Mouse (Mus musculus) cerebellum, adult 11 months (tissue): Measurements from ENCODE around the gene Gm20388.

Source experiments
- DNase-seq: peaks from one replicate; pipeline ENCODE4 v3.0.0; 2022

Gene Gm20388

DNA sequence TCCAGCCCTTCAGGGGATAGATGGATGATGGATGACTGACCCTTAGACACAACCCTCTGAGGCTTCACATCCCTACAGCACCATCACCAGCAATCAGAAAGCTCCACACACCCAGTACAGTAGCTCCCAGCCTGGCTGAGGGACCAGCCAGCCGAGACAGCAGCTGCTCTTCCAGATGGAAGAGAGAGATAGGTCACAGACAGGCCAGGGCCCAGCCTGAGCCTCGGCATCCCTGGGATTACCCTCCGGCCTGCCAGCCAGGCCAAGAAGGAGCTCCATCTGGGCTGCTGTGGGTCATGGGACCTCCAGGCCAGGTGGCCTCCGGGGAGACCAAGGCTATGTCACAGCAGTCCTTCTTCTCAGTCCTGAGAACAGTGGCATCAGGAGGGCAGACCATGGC is 2332.7 kb downstream of the Gm20388 start:
- DNase-seq = no peak

DNA sequence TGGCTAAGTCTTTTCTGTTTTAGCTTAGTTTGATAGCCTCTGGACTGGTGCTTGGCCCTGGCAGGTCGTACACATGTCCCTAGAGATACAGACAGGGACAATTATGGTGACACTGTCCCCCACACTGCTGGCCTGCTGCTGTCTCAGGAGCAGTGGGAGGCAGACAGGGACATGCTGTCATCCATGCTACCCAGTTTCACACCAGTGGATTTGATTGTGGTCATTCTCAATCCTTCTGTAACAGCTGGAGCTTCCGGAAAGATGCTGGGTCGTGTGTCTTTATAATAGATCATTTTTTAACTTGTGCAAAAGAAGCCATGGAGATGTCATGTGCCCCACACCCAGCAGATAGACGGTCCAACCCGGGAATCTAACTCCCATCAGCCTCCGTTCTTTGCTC is 2334.5 kb downstream of the Gm20388 start:
- no peak for DNase-seq

GRCm38 (mm10) chr8:122246257-122247211 is 2335.9 kb downstream of the Gm20388 start:
- no peak for DNase-seq

DNA sequence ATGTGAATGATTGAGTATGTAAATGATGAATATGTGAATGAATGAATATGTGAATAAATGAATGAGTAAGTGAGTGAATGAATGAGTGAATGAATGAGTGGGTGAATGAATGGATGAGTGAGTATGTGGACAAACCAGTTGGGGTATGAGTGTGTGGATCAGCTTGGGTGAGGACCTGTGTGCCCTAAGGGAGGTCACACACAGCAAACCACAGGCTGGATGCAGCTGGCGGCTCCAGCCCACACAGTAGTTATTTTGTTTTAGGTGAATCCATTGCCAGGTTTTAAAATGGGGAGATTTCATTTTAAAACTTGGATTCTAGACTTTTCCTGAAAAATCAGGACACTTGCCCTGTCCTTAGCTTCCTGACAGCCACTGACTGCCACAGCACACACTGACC is 2341.1 kb downstream of the Gm20388 start:
- DNase-seq = no peak

- DNase-seq = no peak
Measured at GRCm38 (mm10) chr8:122252366-122252765, 2341.7 kb downstream of the Gm20388 start.

DNA sequence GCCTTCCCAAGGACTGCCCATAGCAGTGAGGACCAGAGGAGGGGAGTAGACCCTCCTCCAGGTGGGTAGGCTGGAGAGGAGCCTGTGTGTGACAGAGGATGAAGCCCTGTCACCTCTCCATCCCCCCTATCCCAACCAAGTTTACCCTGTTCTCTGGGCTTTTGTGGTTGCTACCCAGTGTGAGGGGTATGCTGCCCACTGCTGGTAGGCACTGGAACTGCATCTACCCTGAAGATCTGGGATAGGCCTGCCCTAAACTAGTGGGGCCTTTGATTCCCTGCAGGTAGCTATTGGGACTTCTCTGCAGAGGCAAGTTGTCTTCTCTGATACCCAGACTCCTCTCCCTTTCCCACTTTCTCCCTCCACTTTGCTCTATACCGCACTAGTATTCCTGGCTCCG is 2348.7 kb downstream of the Gm20388 start:
- peak; percentile 69 for DNase-seq

GRCm38 (mm10) chr8:122260755-122261154 is 2350.1 kb downstream of the Gm20388 start:
- DNase-seq = no peak

DNA sequence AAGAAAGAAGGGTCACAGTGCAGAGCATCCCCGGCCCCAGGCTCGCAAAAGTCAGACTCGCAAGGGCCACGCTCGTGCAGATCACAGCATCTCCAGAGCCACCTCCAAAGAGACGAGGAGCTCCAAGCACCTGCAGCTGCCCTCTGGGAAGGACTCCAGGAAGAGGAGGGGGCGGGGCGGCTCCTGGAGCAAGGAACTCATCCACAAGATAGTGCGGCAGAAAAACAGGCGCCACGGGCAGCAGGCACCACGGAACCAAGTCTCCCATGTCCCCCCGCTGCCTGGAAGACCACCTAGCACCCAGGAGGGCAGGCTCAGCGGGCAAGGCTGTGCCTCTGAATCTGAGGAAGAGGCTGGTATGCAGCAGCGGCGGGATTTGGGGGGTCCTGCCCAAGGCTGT is 2352.2 kb downstream of the Gm20388 start:
- no peak for DNase-seq

- DNase-seq = peak; percentile 82
Measured at GRCm38 (mm10) chr8:122264243-122264642, 2353.6 kb downstream of the Gm20388 start.

DNA sequence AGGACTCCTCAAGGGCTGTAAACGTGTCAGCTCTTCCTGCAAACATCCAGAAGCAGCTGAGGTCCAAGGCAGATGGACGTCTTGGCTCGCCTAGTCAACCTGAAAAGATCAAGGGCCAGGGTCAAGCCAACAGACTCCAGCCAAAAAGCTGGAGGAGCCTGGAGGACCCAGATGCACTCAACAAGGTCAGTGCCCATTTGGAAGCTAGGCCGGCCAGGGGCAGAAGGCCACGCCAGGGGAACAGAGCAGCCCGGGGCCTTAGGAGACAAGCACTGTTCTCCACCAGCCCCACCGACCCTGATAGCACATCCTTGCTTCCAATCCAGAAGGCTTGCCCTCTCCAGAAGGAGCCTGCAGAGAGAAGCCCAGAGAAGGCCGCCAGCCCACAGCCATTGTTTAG is 2354.9 kb downstream of the Gm20388 start:
- DNase-seq = no peak

- no peak for DNase-seq
Measured at GRCm38 (mm10) chr8:122266867-122267266, 2356.2 kb downstream of the Gm20388 start.

DNA sequence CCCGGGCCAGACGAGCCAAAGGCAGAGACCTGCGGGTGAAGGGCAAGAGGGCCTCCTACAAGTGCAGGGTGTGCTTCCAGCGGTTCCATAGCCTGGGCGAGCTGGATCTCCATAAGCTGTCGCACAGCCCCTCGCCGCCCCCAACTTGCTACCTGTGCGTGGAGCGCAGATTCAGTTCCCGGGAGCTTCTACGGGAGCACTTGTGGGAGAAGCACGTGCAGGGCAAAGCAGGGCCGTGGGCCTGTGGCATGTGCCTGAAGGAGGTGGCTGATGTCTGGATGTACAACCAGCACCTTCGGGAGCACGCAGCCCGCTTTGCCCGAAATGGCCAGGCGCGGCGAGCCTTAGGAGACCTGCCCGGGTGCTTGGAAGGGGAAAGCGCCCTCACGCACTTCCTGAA is 2358.2 kb downstream of the Gm20388 start:
- peak; percentile 29 for DNase-seq

- DNase-seq = peak; percentile 84
Measured at GRCm38 (mm10) chr8:122269404-122269803, 2358.8 kb downstream of the Gm20388 start.

GRCm38 (mm10) chr8:122270555-122270954 is 2359.9 kb downstream of the Gm20388 start:
- DNase-seq = no peak

DNA sequence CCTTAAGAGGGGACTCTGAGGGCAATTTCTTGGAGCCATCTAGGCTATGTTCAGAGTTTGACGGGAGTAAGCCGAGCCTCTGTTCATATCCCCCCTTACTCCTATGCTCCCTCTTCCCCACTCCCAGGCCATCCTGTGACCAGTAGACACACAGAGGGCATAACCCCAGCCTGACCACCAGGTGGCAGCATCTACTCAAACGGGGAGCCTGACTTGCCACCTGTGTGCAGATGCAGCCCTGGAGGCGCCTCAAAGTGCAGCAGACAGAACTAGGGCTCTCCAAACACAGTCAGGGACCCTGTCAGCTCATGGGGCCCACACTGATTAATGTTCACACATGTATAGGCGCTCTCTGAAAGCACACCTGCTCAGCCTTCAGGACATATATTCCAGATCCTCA is 2362.5 kb downstream of the Gm20388 start:
- peak; percentile 72 for DNase-seq

- DNase-seq = no peak
Measured at GRCm38 (mm10) chr8:122273826-122274225, 2363.2 kb downstream of the Gm20388 start.

- DNase-seq = no peak
Measured at GRCm38 (mm10) chr8:122274651-122275391, 2364.2 kb downstream of the Gm20388 start.

- DNase-seq = no peak
Measured at GRCm38 (mm10) chr8:122276308-122276707, 2365.7 kb downstream of the Gm20388 start.

- DNase-seq = no peak
Measured at GRCm38 (mm10) chr8:122277204-122277995, 2366.8 kb downstream of the Gm20388 start.

GRCm38 (mm10) chr8:122280156-122280555 is 2369.5 kb downstream of the Gm20388 start:
- DNase-seq = no peak

GRCm38 (mm10) chr8:122280588-122281316 is 2370.1 kb downstream of the Gm20388 start:
- no peak for DNase-seq

DNA sequence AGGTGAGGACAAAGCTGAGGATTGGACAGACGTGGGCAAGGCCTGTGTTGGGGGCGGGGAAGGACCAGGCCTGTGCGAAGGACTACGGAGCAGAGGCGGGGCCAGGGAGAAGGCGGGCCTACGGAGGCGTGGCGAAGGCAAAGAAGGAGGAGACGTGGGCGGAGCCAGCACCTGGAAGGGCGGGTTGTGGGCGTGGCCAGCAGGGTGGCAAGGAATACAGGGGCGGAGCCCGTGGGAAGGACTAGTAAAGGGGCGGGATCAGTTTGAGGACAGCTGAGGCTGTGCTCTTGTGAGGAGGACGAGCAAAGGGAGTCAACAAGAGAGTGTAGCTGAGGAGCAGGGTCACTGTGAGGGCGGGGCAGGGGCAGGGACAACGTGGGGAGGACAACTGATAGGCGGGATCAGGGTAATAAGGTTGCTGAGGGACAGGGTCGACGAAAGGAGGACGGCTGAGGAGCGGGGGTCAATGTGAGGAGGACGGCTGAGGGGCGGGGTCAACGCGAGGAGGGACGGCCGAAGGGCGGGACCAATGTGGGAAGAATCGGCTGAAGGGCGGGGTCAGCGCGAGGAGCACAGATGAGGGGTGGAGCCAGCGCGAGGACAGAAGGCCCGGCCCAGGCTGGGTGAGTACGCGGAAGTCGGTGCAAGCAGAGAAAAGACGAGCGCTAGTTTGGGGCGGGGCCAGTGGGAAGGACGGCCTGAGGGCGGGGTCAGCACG is 2370.8 kb downstream of the Gm20388 start:
- DNase-seq = peak; percentile 99
